ENCODE assay signal across 8 mouse cellular contexts in genomic region chr9:30426882-30427632, GRCm38 (mm10). TPM values are rescaled to one million over a fixed set of nuclear protein-coding genes. Genes with fewer than 3 reads are reported as not detected.
DNase-seq lines count a peak whose midpoint lies in the region; ATAC-seq and TF ChIP-seq lines count a peak whose summit lies in the region.

TSS of gene Snx19 (plus strand) at chr9:30427108.

- TF ChIP-seq POLR2A in olfactory bulb, adult 2 months (IDR thresholded peaks at IDR 0.05; ENCODE audit: insufficient read depth, low read depth, low read length), result peak; percentile 32; the same call in 1 of the 2 replicates
- TF ChIP-seq POLR2A in thymus, adult 2 months (IDR thresholded peaks at IDR 0.05; ENCODE audit: control insufficient read depth, extremely low read depth, insufficient read depth, low read length, poor library complexity), result peak; percentile 76; the same call in 1 of the 2 replicates

- peak within 1 kb of the TSS; percentile 67 to 88 for H3K4me3 ChIP-seq in ES-E14 (ENCODE audit: insufficient read depth in 1 of 2, low read depth in 1 of 2, low read length in 2 of 2, poor library complexity in 1 of 2, severe bottlenecking in 1 of 2)
- peak within 1 kb of the TSS; percentile 79 for H3K4me3 ChIP-seq in forebrain, embryonic 16.5 days (replicated peaks; ENCODE audit: low read length)
- H3K4me3 ChIP-seq in layer of hippocampus, adult 2 months, result peak within 1 kb of the TSS; percentile 97
- peak within 1 kb of the TSS; percentile 82 for H3K4me3 ChIP-seq in lung, embryonic 14.5 days (ENCODE audit: low read depth, low read length)
- peak within 1 kb of the TSS; percentile 97 for H3K4me3 ChIP-seq in olfactory bulb, adult 2 months (ENCODE audit: insufficient read depth, low read depth, low read length)
- H3K4me3 ChIP-seq in thymus, adult 2 months (ENCODE audit: control insufficient read depth, insufficient read depth, low read length), result peak within 1 kb of the TSS; percentile 98

- H3K9ac ChIP-seq in ES-E14 (ENCODE audit: insufficient read depth, low read depth, low read length, poor library complexity, severe bottlenecking), result peak within 1 kb of the TSS; percentile 76
- peak within 1 kb of the TSS; percentile 86 for H3K9ac ChIP-seq in forebrain, embryonic 16.5 days (replicated peaks; ENCODE audit: low read depth, low read length)
- H3K9ac ChIP-seq in lung, embryonic 14.5 days, result peak within 1 kb of the TSS; percentile 86

- H3K27ac ChIP-seq in ES-E14 (ENCODE audit: insufficient read depth, low read depth, low read length, poor library complexity, severe bottlenecking), result no peak within 1 kb of the TSS
- H3K27ac ChIP-seq in forebrain, embryonic 16.5 days (ENCODE audit: low read length), result no peak within 1 kb of the TSS
- peak within 1 kb of the TSS; percentile 74 for H3K27ac ChIP-seq in layer of hippocampus, adult 2 months
- H3K27ac ChIP-seq in lung, embryonic 14.5 days (ENCODE audit: low read depth), result 0 out of 2 replicates have a peak within 1 kb of the TSS, but pooled peaks have one; percentile 9
- no peak within 1 kb of the TSS for H3K27ac ChIP-seq in olfactory bulb, adult 2 months (ENCODE audit: insufficient read depth, low read depth, low read length)
- H3K27ac ChIP-seq in thymus, adult 2 months (ENCODE audit: control insufficient read depth, insufficient read depth, low read length), result no peak within 1 kb of the TSS

- H3K9me3 ChIP-seq in ES-E14 (ENCODE audit: control insufficient read depth, insufficient read depth, low read depth, low read length), result no peaks in the 10 kb centered on the region
- no peaks in the 10 kb centered on the region for H3K9me3 ChIP-seq in forebrain, embryonic 16.5 days (ENCODE audit: control insufficient read depth, low read length)
- no peaks in the 10 kb centered on the region for H3K9me3 ChIP-seq in lung, embryonic 14.5 days (ENCODE audit: low read depth, low read length)

- peaks cover 2 to 7% of the 10 kb centered on the region in 2 experiments; a peak in 2 of 4 replicates for H3K4me1 ChIP-seq in ES-E14 (ENCODE audit: control insufficient read depth in 2 of 2, insufficient read depth in 2 of 2, low read length in 2 of 2, poor library complexity in 1 of 2)
- H3K4me1 ChIP-seq in forebrain, embryonic 16.5 days (replicated peaks; ENCODE audit: control insufficient read depth, insufficient read depth, low read length), result peaks cover 27% of the 10 kb centered on the region
- H3K4me1 ChIP-seq in lung, embryonic 14.5 days (ENCODE audit: insufficient read depth), result peaks cover 8% of the 10 kb centered on the region; the same call in 1 of the 2 replicates
- peaks cover 23% of the 10 kb centered on the region for H3K4me1 ChIP-seq in olfactory bulb, adult 2 months (ENCODE audit: control insufficient read depth, insufficient read depth, low read length)
- H3K4me1 ChIP-seq in thymus, adult 2 months (replicated peaks; ENCODE audit: control insufficient read depth, insufficient read depth, low read length), result peaks cover 19% of the 10 kb centered on the region

- ATAC-seq in forebrain, embryonic 16.5 days, result peak; percentile 98
- ATAC-seq in lung, embryonic 14.5 days (ENCODE audit: insufficient read depth), result peak; percentile 97

- in situ Hi-C loops in ES-E14 (cut with MboI; ENCODE audit: low sequenced_read_pairs in 2 of 2, unreplicated experiment in 2 of 2), result no loop called here

- intact Hi-C loops in heart, postnatal 36 days (cut with DNase I), result loop anchor here (5.0 kb wide), 1 partner anchor 515 kb away; the partner anchor contains the start of gene Adamts8

- H3K36me3 ChIP-seq in ES-E14 (ENCODE audit: control insufficient read depth, insufficient read depth, low read length, poor library complexity, severe bottlenecking), result peaks cover 6% of the 10 kb centered on the region; the same call in 1 of the 2 replicates
- H3K36me3 ChIP-seq in forebrain, embryonic 16.5 days (ENCODE audit: control insufficient read depth, insufficient read depth), result no peaks in the 10 kb centered on the region
- peaks cover 6% of the 10 kb centered on the region for H3K36me3 ChIP-seq in lung, embryonic 14.5 days (ENCODE audit: insufficient read depth)
- 0 out of 2 replicates have a peak, but pooled peaks cover under 1% of the 10 kb centered on the region for H3K36me3 ChIP-seq in thymus, adult 2 months (ENCODE audit: control insufficient read depth, insufficient read depth, low read length)

- WGBS in forebrain, embryonic 16.5 days, result 3% methylated on average over 53 of the region's 53 CpGs
- WGBS in lung, embryonic 14.5 days, result 1% methylated on average over 53 of the region's 53 CpGs
- 2% methylated on average over 53 of the region's 53 CpGs for WGBS in olfactory bulb, adult 2 months
- WGBS in thymus, adult 2 months, result 3% methylated on average over 53 of the region's 53 CpGs

- H3K4me2 ChIP-seq in forebrain, embryonic 16.5 days (ENCODE audit: low read length), result peak within 1 kb of the TSS; percentile 79
- peak within 1 kb of the TSS; percentile 74 for H3K4me2 ChIP-seq in lung, embryonic 14.5 days

- DNase-seq in ES-E14 (ENCODE audit: low read depth, low spot score), result peak; percentile 69
- peak; percentile 88 for DNase-seq in cerebellum, adult 11-12 months
- peak; percentile 94 to 97 for DNase-seq in heart, postnatal 36 days
- DNase-seq in layer of hippocampus, adult 2 months (ENCODE audit: low spot score in 2 of 2), result peak; percentile 88 to 96
- DNase-seq in lung, embryonic 14.5 days, result peak; percentile 95
- peak; percentile 96 for DNase-seq in thymus, adult 2 months

- peak; percentile 99 for TF ChIP-seq CTCF in layer of hippocampus, adult 2 months (conservative IDR thresholded peaks at IDR 0.05)
- peak; percentile 91 for TF ChIP-seq CTCF in lung, embryonic 14.5 days (IDR thresholded peaks at IDR 0.05; ENCODE audit: low read depth)
- peak; percentile 97 for TF ChIP-seq CTCF in olfactory bulb, adult 2 months (IDR thresholded peaks at IDR 0.05; ENCODE audit: insufficient read depth, low read depth, low read length)
- TF ChIP-seq CTCF in thymus, adult 2 months (IDR thresholded peaks at IDR 0.05; ENCODE audit: borderline replicate concordance, control insufficient read depth, extremely low read depth, insufficient read depth, low read length, poor library complexity), result peak; percentile 99

- H3K27me3 ChIP-seq in forebrain, embryonic 16.5 days (replicated peaks; ENCODE audit: control insufficient read depth, insufficient read depth, low read length), result no peaks in the 10 kb centered on the region
- no peaks in the 10 kb centered on the region for H3K27me3 ChIP-seq in lung, embryonic 14.5 days (ENCODE audit: insufficient read depth, low read length)
- H3K27me3 ChIP-seq in thymus, adult 2 months (ENCODE audit: control insufficient read depth, insufficient read depth, low read length), result no peaks in the 10 kb centered on the region

TF ChIP-seq in ES-E14, 5 proteins besides CTCF, POLR2A, EP300 and RAD21:
- TF ChIP-seq HCFC1 (IDR thresholded peaks at IDR 0.05; ENCODE audit: borderline replicate concordance, insufficient read depth, low read length) (no peak), ZNF384 (IDR thresholded peaks at IDR 0.05; ENCODE audit: low read depth, low read length) (no peak), MAFK (IDR thresholded peaks at IDR 0.05; ENCODE audit: insufficient read depth, low read depth, low read length) (no peak), ZC3H11A (IDR thresholded peaks at IDR 0.05; ENCODE audit: borderline replicate concordance, low read depth, low read length) (no peak), CHD2 (IDR thresholded peaks at IDR 0.05; ENCODE audit: low read depth, low read length) (no peak)
TF ChIP-seq in ES-E14: peak in this region for 0.

RNA-seq across cellular contexts. Expression of gene Snx19, which starts in this region (rescaled TPM):
- total RNA-seq in ES-E14 (2012; rRNA removed), result 14.1 and 16.3 TPM in 2 replicates
- polyA plus RNA-seq in forebrain, embryonic 16.5 days (2015; fragmentation: Nextera tagmentation; extraction: Ambion mirVana), result 19.3 and 22.1 TPM in 2 replicates
- total RNA-seq in heart, postnatal 36 days (2021), result 10 to 100 TPM; 23.5 to 24.2 TPM
- total RNA-seq in layer of hippocampus, adult 2 months (2021), result 10 to 100 TPM; 51.9 to 52.5 TPM
- 21.1 and 23.0 TPM in 2 replicates for polyA plus RNA-seq in lung, embryonic 14.5 days (2014; fragmentation: Nextera tagmentation; extraction: Ambion mirVana)
- polyA plus RNA-seq in olfactory bulb, adult 2 months (2012; ENCODE audit: insufficient read depth, insufficient read length, low replicate concordance, missing spikeins), result not detected in 2 replicates
- polyA plus RNA-seq in thymus, adult 2 months (2012; rRNA removed), result 14.7 and 15.0 TPM in 2 replicates

Comparison
In these comparisons a context has a peak if more than half of its experiments do, and no peak if none do; other contexts are left out.
1. H3K27ac ChIP-seq: peak in layer of hippocampus, adult 2 months (single experiment) and lung, embryonic 14.5 days (single experiment); none in ES-E14 (single experiment), forebrain, embryonic 16.5 days (single experiment), olfactory bulb, adult 2 months (single experiment) and thymus, adult 2 months (single experiment).
2. Peak in every context shown above with its lines, with median percentiles within 50 percentile points of each other: DNase-seq, H3K4me3 ChIP-seq, H3K9ac ChIP-seq and CTCF ChIP-seq.